Mouse (Mus musculus): Measurements from ENCODE around the gene Timm22. TPM values are rescaled to one million over a fixed set of nuclear protein-coding genes. Genes with fewer than 3 reads are reported as not detected.
A peak's percentile ranks its signal among the peaks of the same experiment; 100 is the strongest.

Gene Timm22
- polyA plus RNA-seq, 1 experiment, result 16.9 TPM

GRCm38 (mm10) chr11:76445459-76445858 is 38.7 kb downstream of the Timm22 start:
- H3K9me3 ChIP-seq (replicated peaks; ENCODE audit: control insufficient read depth, insufficient read depth, low read length, poor library complexity, severe bottlenecking), result no peaks in the 10 kb centered on the region
- H3K4me3 ChIP-seq (ENCODE audit: low read depth, low read length), result no peak overlapping the region
- no peak overlapping the region for H3K9ac ChIP-seq (ENCODE audit: low read depth, poor library complexity, severe bottlenecking)
- H3K27ac ChIP-seq (ENCODE audit: insufficient read depth, low read length), result no peak overlapping the region
- H3K4me1 ChIP-seq (ENCODE audit: control insufficient read depth, insufficient read depth, low read length), result no peaks in the 10 kb centered on the region
- H3K27me3 ChIP-seq (ENCODE audit: control insufficient read depth, insufficient read depth, low read length, poor library complexity, severe bottlenecking), result no peaks in the 10 kb centered on the region
- H3K36me3 ChIP-seq (ENCODE audit: control insufficient read depth, insufficient read depth, low read length, poor library complexity, severe bottlenecking), result no peaks in the 10 kb centered on the region
- TF ChIP-seq POLR2A (IDR thresholded peaks at IDR 0.05; ENCODE audit: insufficient read depth, low read length) (no peak), CTCF (IDR thresholded peaks at IDR 0.05; ENCODE audit: low read depth, low read length) (no peak), EP300 (IDR thresholded peaks at IDR 0.05; ENCODE audit: insufficient read depth, low read depth, low read length) (no peak)

- Histone ChIP-seq H3K9ac (ENCODE audit: low read depth, poor library complexity, severe bottlenecking) (no peak overlapping the region), H3K4me1 (ENCODE audit: control insufficient read depth, insufficient read depth, low read length) (no peaks in the 10 kb centered on the region), H3K9me3 (replicated peaks; ENCODE audit: control insufficient read depth, insufficient read depth, low read length, poor library complexity, severe bottlenecking) (no peaks in the 10 kb centered on the region), H3K36me3 (ENCODE audit: control insufficient read depth, insufficient read depth, low read length, poor library complexity, severe bottlenecking) (no peaks in the 10 kb centered on the region), H3K27ac (ENCODE audit: insufficient read depth, low read length) (no peak overlapping the region), H3K4me3 (ENCODE audit: low read depth, low read length) (no peak overlapping the region), H3K27me3 (ENCODE audit: control insufficient read depth, insufficient read depth, low read length, poor library complexity, severe bottlenecking) (no peaks in the 10 kb centered on the region)
- TF ChIP-seq EP300 (IDR thresholded peaks at IDR 0.05; ENCODE audit: insufficient read depth, low read depth, low read length) (no peak), CTCF (IDR thresholded peaks at IDR 0.05; ENCODE audit: low read depth, low read length) (no peak), POLR2A (IDR thresholded peaks at IDR 0.05; ENCODE audit: insufficient read depth, low read length) (no peak)
Measured at GRCm38 (mm10) chr11:76446251-76446650, 39.5 kb downstream of the Timm22 start.

DNA sequence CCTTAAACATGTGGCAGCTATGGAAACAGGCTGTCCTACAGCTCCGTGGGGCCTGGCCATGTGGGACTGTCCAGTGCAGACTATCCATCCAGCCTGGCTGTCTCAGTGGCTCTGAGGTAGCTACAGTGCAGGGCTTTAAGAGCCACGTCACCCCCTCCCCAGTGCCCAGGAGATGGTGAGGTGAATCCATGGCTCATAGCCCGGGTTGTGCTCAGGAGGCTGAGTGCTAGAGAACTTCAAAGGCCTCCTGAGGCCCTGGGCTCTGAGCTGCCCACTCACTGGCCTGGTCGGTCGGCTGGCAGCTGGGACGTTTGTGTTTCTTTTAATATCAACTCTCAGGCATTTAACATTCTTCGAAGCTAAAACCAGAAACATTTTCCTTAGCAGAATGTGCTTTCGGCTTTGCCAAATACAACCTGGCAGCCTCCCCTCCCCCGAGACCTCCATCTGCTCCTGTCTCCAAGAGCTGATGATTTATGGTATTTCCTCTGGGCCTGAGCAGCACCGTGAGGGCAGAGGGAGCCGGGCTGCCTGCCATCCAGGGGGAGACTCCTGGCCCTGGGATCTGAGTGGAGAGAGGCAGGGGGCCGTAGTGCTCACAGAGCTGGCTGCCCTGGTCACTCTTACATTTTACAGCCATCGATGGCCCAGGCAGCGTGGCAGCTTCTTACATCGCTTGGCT is 42.9 kb downstream of the Timm22 start:
- Histone ChIP-seq H3K9me3 (replicated peaks; ENCODE audit: control insufficient read depth, insufficient read depth, low read length, poor library complexity, severe bottlenecking) (no peaks in the 10 kb centered on the region), H3K4me3 (ENCODE audit: low read depth, low read length) (no peak overlapping the region), H3K36me3 (ENCODE audit: control insufficient read depth, insufficient read depth, low read length, poor library complexity, severe bottlenecking) (0 out of 2 replicates have a peak, but pooled peaks cover 5% of the 10 kb centered on the region), H3K27ac (ENCODE audit: insufficient read depth, low read length) (no peak overlapping the region), H3K4me1 (ENCODE audit: control insufficient read depth, insufficient read depth, low read length) (no peaks in the 10 kb centered on the region), H3K27me3 (ENCODE audit: control insufficient read depth, insufficient read depth, low read length, poor library complexity, severe bottlenecking) (no peaks in the 10 kb centered on the region), H3K9ac (ENCODE audit: low read depth, poor library complexity, severe bottlenecking) (no peak overlapping the region)
- TF ChIP-seq EP300 (IDR thresholded peaks at IDR 0.05; ENCODE audit: insufficient read depth, low read depth, low read length), result no peak
- no peak for TF ChIP-seq POLR2A (IDR thresholded peaks at IDR 0.05; ENCODE audit: insufficient read depth, low read length)
- no peak for TF ChIP-seq CTCF (IDR thresholded peaks at IDR 0.05; ENCODE audit: low read depth, low read length)

- Histone ChIP-seq H3K4me3 (ENCODE audit: low read depth, low read length) (no peak overlapping the region), H3K4me1 (ENCODE audit: control insufficient read depth, insufficient read depth, low read length) (no peaks in the 10 kb centered on the region), H3K27ac (ENCODE audit: insufficient read depth, low read length) (no peak overlapping the region), H3K9ac (ENCODE audit: low read depth, poor library complexity, severe bottlenecking) (no peak overlapping the region), H3K27me3 (ENCODE audit: control insufficient read depth, insufficient read depth, low read length, poor library complexity, severe bottlenecking) (no peaks in the 10 kb centered on the region), H3K9me3 (replicated peaks; ENCODE audit: control insufficient read depth, insufficient read depth, low read length, poor library complexity, severe bottlenecking) (no peaks in the 10 kb centered on the region), H3K36me3 (ENCODE audit: control insufficient read depth, insufficient read depth, low read length, poor library complexity, severe bottlenecking) (0 out of 2 replicates have a peak, but pooled peaks cover 5% of the 10 kb centered on the region)
- TF ChIP-seq EP300 (IDR thresholded peaks at IDR 0.05; ENCODE audit: insufficient read depth, low read depth, low read length) (no peak), CTCF (IDR thresholded peaks at IDR 0.05; ENCODE audit: low read depth, low read length) (no peak), POLR2A (IDR thresholded peaks at IDR 0.05; ENCODE audit: insufficient read depth, low read length) (no peak)
Measured at GRCm38 (mm10) chr11:76450202-76450561, 43.4 kb downstream of the Timm22 start.

DNA sequence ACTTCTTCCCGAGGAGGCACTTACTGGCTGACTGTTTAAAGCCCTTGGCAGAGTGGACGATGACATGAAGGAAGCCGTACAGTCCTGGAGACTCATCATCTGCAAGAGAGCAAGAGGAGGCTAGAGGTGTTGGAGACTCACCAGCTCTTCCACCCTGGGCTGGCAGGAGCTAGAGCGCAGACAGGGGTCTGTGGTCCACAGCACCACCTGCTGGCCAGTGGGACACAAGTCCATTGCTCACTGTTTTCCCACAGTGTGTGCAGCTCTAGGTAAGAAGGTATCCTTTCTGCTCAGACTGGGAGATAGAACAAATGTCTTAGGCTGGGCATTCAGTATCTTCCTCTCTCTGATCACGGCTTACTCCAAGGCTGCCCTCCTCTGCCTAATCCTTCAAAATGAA is 47.7 kb downstream of the Timm22 start:
- TF ChIP-seq EP300 (IDR thresholded peaks at IDR 0.05; ENCODE audit: insufficient read depth, low read depth, low read length) (no peak), CTCF (IDR thresholded peaks at IDR 0.05; ENCODE audit: low read depth, low read length) (peak; percentile 99)
- H3K9me3 ChIP-seq (replicated peaks; ENCODE audit: control insufficient read depth, insufficient read depth, low read length, poor library complexity, severe bottlenecking), result no peaks in the 10 kb centered on the region
- no peaks in the 10 kb centered on the region for H3K27me3 ChIP-seq (ENCODE audit: control insufficient read depth, insufficient read depth, low read length, poor library complexity, severe bottlenecking)
- H3K4me1 ChIP-seq (ENCODE audit: control insufficient read depth, insufficient read depth, low read length), result peaks cover 6% of the 10 kb centered on the region
- peaks cover 10% of the 10 kb centered on the region; the same call in 1 of the 2 replicates for H3K36me3 ChIP-seq (ENCODE audit: control insufficient read depth, insufficient read depth, low read length, poor library complexity, severe bottlenecking)
- H3K4me3 ChIP-seq (ENCODE audit: low read depth, low read length), result no peak overlapping the region
- no peak overlapping the region for H3K27ac ChIP-seq (ENCODE audit: insufficient read depth, low read length)
- H3K9ac ChIP-seq (ENCODE audit: low read depth, poor library complexity, severe bottlenecking), result no peak overlapping the region

GRCm38 (mm10) chr11:76456233-76456632 is 49.5 kb downstream of the Timm22 start:
- Histone ChIP-seq H3K4me3 (ENCODE audit: low read depth, low read length) (no peak overlapping the region), H3K4me1 (ENCODE audit: control insufficient read depth, insufficient read depth, low read length) (peaks cover 6% of the 10 kb centered on the region), H3K36me3 (ENCODE audit: control insufficient read depth, insufficient read depth, low read length, poor library complexity, severe bottlenecking) (peaks cover 10% of the 10 kb centered on the region), H3K27me3 (ENCODE audit: control insufficient read depth, insufficient read depth, low read length, poor library complexity, severe bottlenecking) (no peaks in the 10 kb centered on the region), H3K27ac (ENCODE audit: insufficient read depth, low read length) (peak overlapping the region; percentile 48), H3K9ac (ENCODE audit: low read depth, poor library complexity, severe bottlenecking) (no peak overlapping the region), H3K9me3 (replicated peaks; ENCODE audit: control insufficient read depth, insufficient read depth, low read length, poor library complexity, severe bottlenecking) (no peaks in the 10 kb centered on the region)
- TF ChIP-seq POLR2A (IDR thresholded peaks at IDR 0.05; ENCODE audit: insufficient read depth, low read length) (no peak), CTCF (IDR thresholded peaks at IDR 0.05; ENCODE audit: low read depth, low read length) (peak; percentile 94), EP300 (IDR thresholded peaks at IDR 0.05; ENCODE audit: insufficient read depth, low read depth, low read length) (0 out of 2 replicates have a peak, but pooled peaks have one; percentile 16)

Data from ES-Bruce4 (cell line).